Mouse (Mus musculus) lung, adult 2 months (tissue): ENCODE results near the gene Ankrd28. TPM values are rescaled to one million over a fixed set of nuclear protein-coding genes. Genes with fewer than 3 reads are reported as not detected.
"Not testable (repeated sequence)": the region's sequence is repeated elsewhere in the genome, so short reads cannot be mapped to it uniquely, and the experiment has no call there.

ENCODE experiments used
- DNase-seq: peaks from one replicate; pipeline ENCODE4 v3.0.0; 2022
- H3K4me1 ChIP-seq: fragments of 200-500 bp; 2 replicates; pipeline ENCODE4 v1.6.1; 2011; ENCODE audit warnings: low read length; ENCODE audit not compliant: control insufficient read depth, insufficient read depth
- H3K4me3 ChIP-seq: fragments of 200-500 bp; replicated peaks from 2 replicates; pipeline ENCODE3; 2011; ENCODE audit warnings: low read depth, mild to moderate bottlenecking, control low read depth, low read length; ENCODE audit errors: extremely low read depth
- CTCF ChIP-seq: fragments of 200-500 bp; IDR thresholded peaks from 2 replicates; pipeline ENCODE4 v1.5.1; 2011; ENCODE audit warnings: mild to moderate bottlenecking, low read length, control low read depth; ENCODE audit not compliant: insufficient read depth
- POLR2A ChIP-seq: fragments of 200-500 bp; IDR thresholded peaks from 2 replicates; pipeline ENCODE4 v1.6.1; 2011; ENCODE audit warnings: low read depth, mild to moderate bottlenecking, control low read depth, low read length, borderline replicate concordance; ENCODE audit errors: extremely low read depth
- WGBS: fragments of 180-500 bp; shearing (Covaris S2); methylation state at CpG from one replicate; pipeline ENCODE4 v1.1.7; 2018; 5-methylcytosine and 5-hydroxymethylcytosine counted together
- polyA plus RNA-seq: library from polyadenylated mRNA; depleted of rRNA; stranded (reverse); fragments of >200 nt; gene quantifications from 2 replicates; pipeline ENCODE4 v1.2.3, GENCODE M21; 2012; rRNA removed

Ankrd28 gene
- 2.8 and 7.2 TPM in 2 replicates for polyA plus RNA-seq

DNA sequence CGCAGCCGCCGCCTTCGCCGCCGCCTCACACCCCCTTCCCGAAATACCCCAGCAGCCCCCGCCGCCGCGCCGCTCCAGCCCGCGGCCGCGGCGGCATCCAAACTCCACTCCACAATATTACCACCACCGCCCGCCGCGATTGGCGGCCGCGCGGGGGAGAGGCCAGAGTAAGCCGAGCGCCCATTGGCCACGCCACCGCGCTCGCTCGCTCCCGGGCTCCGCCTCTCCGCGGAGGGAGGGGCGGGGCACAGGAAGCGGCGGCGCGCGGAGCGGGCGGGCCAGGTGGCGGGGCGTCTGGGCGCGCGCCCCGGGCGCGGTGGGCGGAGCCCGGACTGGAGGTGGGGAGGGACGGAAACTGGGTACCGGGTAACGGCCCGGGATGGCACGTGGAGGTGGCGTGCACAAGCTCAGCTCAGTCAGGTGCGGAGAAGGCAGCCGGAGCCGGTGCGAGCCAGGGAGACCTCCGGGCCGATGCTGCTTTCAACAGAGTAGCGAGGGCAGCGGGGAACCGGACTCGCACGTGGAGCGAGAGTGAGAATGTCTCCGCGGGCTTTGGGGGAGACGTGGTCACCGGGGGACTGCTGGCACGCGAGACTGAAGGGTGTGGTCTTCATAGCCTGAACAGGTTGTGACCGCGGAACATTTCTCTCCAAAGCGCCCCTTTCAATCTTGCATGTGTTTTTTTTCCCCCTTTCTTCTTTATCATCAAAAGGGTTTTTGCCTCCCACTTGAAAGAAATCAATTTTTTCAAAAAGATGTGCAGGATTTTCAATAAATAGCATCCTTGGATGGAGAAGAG lies at the start of gene Ankrd28:
Gene Ankrd28, minus strand, starts transcription at position 81 of the 799 bp plus-strand sequence.
- WGBS: under 1% methylated on average over 79 of the region's 81 CpGs
- Histone ChIP-seq H3K4me3 (peak within 1 kb of the TSS; percentile 90), H3K4me1 (peaks cover 6% of the 10 kb centered on the region; the same call in 1 of the 2 replicates)
- TF ChIP-seq CTCF (no peak), POLR2A (no peak)
- DNase-seq: peak; percentile 92

DNA sequence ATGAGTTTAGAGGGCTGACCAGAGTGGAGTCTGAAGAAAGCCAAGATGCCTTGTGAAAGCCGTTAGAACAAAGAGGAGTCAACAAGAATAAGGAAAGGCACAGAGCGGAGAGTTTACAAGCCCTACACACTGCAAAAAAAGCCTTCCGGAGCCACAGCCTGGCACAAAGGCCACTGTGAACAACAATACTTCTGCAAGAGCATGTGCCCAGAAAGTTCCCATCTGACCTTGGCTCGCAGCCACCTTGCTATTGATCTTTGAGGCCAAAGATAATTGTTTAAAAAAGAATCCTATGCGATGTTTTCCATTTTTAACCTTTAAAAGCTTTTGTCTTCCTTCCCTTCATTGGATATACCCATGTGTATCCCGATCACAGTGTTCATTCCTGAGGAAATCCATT lies 49.0 kb upstream of the Ankrd28 start:
- no peak for TF ChIP-seq CTCF
- TF ChIP-seq POLR2A: no peak
- 52% methylated on average over 6 of the region's 6 CpGs for WGBS
- DNase-seq: no peak
- no peak overlapping the region for H3K4me3 ChIP-seq
- no peaks in the 10 kb centered on the region for H3K4me1 ChIP-seq

DNA sequence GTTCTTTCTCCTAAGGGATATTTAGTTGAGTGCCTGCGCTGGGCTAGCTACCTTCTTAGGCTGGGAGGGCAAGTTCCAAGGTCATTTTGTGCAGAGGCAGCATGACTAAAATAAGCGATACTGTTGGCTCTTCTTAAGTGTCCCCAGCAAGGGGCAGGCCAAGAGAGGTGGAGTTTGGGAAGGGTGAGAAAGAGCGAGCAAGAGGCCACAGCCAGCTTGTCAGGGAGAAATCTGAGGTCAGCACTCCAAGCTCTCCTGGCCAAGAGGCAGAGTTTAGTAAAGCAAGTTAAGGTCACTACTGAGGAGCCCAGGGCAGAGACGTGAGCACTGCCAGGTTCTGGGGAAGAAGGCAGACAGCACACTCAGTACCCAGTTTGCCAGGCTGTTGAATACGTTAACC lies 41.7 kb upstream of the Ankrd28 start:
- TF ChIP-seq POLR2A (no peak), CTCF (no peak)
- 69% methylated on average over 5 of the region's 5 CpGs for WGBS
- Histone ChIP-seq H3K4me1 (no peaks in the 10 kb centered on the region), H3K4me3 (no peak overlapping the region)
- DNase-seq: no peak

DNA sequence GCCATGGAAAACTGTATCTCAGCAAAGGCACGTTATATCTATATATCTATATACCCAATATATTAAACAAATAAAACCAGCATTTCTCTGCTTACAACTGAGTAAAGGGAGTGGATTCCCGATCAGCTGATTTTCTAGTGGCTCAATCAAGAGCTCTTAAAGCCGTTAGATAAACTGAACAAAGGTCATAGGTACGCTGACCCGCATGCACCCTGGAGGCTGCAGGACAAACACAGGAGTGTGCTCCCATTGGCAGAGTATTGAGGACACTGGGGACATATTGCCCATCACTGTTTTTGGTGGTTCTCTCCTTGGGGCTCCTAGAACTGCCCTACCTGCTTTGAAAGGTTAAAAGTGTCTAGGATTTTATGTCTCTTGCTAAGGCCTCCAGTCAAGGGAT lies 40.0 kb upstream of the Ankrd28 start:
- Histone ChIP-seq H3K4me3 (no peak overlapping the region), H3K4me1 (no peaks in the 10 kb centered on the region)
- no peak for TF ChIP-seq POLR2A
- DNase-seq: no peak
- 64% methylated on average over 5 of the region's 5 CpGs for WGBS

DNA sequence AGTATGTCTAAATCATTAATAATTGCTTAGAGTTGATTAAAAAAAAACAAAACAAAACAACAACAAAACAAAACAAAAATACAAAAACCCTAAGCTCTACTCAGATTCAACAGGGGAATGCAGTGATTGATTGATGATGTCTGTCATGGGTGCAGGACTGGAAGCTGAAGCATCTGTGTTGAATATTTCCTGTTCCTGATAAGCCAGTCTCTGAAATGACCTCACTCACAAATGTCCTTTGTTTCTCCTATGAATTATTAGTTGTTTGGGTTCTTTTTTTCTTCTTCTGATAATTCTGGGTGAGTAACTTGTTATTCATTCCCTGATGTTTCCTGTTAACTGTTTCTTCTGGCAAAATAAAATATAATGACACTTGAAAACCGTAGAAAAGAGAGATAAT lies 38.1 kb upstream of the Ankrd28 start:
- WGBS: 28% methylated on average over 1 of the region's 1 CpGs
- Histone ChIP-seq H3K4me3 (no peak overlapping the region), H3K4me1 (no peaks in the 10 kb centered on the region)
- DNase-seq: no peak
- TF ChIP-seq CTCF: no peak
- no peak for TF ChIP-seq POLR2A

DNA sequence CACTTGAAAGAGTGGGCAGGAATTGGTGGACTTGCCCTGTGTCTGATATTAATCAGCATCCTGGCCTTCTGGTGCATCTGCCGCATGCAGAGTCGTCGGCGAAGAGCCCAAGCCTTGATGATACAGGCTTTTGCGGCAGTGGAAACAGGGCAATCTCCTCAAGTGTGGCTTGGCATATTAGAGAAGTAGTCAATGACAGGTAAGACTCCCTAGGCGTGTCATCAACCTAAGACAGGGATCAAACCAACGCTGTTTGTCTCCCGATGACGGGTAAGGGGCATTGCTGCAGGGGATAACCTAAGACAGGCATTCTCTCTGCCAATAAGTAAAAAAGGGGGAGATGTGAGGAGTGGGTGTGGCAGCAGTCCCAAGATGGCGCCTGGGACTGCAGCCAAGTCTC lies 35.9 kb upstream of the Ankrd28 start:
- not testable (repeated sequence) for H3K4me1 ChIP-seq, DNase-seq, H3K4me3 ChIP-seq
- WGBS: 94% methylated on average over 10 of the region's 10 CpGs

DNA sequence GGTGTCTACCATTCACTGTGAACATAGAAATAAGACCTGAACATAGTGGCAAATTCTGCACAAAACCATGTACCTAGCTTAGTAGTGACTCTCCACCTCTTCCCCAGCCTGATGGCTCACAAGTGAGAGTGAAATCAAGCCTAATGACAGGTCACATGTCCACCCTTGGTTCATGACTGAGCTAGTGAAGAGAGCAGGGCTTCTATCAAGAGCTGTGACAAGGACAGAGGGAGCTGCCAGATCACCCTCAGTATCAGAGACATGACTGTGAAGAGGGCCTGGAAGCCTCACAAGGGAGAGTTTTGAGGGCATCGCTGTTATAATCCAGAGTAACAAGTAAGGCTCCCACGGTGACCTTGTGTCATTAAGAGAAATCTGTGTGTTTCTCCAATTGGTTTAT lies 28.2 kb upstream of the Ankrd28 start:
- 91% methylated on average over 2 of the region's 2 CpGs for WGBS
- Histone ChIP-seq H3K4me3 (no peak overlapping the region), H3K4me1 (no peaks in the 10 kb centered on the region)
- TF ChIP-seq POLR2A (no peak), CTCF (no peak)
- DNase-seq: no peak

DNA sequence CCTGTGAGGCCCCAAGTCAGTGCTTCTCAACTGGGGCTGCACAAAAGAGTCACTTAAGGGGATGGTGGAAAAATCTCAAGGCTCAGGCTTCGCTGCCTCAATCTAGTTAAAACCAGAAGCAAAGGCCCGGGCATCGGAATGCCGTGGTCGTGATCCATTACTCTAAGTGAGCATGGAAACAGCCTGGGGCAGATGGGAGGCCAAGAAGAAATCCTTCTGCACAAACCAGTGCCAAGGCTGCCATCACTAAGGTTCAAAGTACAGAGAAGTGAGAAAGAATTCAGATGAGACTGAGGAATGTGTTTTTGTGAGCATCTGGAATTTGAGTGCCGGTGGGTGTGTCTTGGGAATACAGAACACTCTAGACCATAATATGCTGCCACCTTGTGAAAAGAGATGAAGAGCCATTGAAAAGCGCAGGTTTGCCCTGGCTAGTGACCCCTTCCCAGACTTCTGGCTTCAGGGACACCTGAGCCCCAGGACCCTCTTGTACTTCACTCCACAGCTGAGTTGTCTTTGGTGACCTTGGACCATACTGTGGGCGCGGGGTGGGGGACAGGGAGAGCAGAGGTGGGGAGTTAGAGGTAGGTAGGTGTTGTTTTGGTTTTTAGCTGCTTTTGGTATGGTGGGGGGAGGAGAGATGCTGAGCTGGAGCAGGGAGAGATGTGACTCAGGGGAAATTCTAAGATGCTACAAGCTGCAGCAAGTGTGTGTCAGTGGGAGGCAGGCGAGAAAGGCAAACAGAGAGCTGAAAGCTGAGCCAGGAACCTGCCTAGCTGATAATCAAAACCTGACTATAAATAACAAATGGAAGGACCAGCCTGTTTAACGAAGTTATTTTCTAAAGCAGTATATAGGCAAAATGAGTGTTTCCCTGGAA lies 26.9 kb upstream of the Ankrd28 start:
- Histone ChIP-seq H3K4me3 (no peak overlapping the region), H3K4me1 (no peaks in the 10 kb centered on the region)
- DNase-seq: no peak
- TF ChIP-seq CTCF: no peak
- no peak for TF ChIP-seq POLR2A
- 72% methylated on average over 11 of the region's 11 CpGs for WGBS

DNA sequence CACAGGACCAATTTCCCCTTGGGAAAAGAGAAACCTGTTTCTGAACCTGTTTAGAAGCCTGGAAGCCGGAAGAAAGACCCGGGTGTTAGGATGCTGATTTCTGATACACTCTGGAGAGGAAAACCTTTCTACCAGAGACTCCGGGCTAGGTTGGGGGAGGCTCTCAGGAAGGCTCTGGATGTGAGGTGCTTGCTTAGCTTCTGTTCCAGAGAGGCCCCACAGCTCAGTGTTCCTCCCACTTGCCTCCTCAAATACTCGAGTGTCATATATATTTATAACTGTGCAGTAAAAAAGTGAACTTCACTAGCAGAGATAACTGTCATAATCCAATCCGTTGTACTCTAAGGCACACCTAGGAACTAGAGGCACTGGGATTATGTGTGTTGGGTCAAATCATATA lies 25.6 kb upstream of the Ankrd28 start:
- WGBS: 79% methylated on average over 5 of the region's 5 CpGs
- Histone ChIP-seq H3K4me1 (no peaks in the 10 kb centered on the region), H3K4me3 (no peak overlapping the region)
- TF ChIP-seq POLR2A: no peak
- TF ChIP-seq CTCF: no peak
- no peak for DNase-seq

DNA sequence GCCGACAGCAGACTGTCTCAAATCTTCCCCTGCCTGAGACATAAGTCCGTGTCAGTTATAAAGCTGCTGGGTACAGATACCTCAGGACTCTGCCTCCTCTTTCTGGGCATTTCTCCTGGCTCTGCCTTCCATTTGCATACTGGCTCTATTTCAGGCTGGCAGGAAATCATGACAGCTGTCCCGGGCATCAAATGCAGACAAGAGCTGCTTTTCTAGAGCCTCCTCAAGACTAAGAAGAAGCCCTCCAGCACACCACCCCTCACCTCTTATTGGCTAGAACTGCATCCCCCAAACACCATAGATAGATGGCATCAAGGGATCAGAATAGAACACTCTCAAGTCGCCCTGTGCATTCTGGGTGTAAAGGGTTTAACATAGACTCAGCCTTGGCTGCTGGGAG lies 24.2 kb upstream of the Ankrd28 start:
- 51% methylated on average over 4 of the region's 4 CpGs for WGBS
- no peaks in the 10 kb centered on the region for H3K4me1 ChIP-seq
- TF ChIP-seq POLR2A: no peak
- no peak for TF ChIP-seq CTCF
- DNase-seq: no peak
- no peak overlapping the region for H3K4me3 ChIP-seq
